Mouse (Mus musculus) adrenal gland, adult 8-10 months (tissue): ENCODE data around the gene Acd. TPM values are rescaled to one million over a fixed set of nuclear protein-coding genes. Genes with fewer than 3 reads are reported as not detected.

ENCODE experiments used
- DNase-seq: peaks from one replicate; pipeline ENCODE4 v3.0.0; 2022
- total RNA-seq, 4 experiments: library from RNA; stranded (reverse); gene quantifications; 2 replicates each; pipeline ENCODE4 v1.2.4; 2022

The Acd gene
- total RNA-seq, 4 experiments from 2014 or later: 22.3 to 37.1 (median 29.5) TPM

DNA sequence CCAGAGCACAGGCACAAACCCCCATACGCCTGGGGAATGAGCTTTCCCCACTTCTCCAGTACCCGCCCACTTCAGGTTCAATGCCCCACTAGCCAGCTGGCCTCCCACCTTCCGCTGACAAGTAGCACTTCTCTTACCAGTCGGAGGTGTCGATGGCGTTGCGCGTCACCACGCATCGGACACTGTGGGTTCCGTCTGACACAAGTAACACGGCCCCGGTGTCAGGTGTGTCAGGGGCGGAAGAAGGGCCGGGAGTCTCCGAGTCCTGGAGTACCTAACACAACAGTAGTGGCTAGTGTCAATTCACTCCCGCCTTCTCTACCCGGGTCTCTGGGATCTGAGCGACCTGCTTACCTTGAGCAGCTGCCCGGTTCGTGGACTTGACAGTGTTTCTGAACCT, 336 bp downstream of the Acd start:
- no peak for DNase-seq

DNA sequence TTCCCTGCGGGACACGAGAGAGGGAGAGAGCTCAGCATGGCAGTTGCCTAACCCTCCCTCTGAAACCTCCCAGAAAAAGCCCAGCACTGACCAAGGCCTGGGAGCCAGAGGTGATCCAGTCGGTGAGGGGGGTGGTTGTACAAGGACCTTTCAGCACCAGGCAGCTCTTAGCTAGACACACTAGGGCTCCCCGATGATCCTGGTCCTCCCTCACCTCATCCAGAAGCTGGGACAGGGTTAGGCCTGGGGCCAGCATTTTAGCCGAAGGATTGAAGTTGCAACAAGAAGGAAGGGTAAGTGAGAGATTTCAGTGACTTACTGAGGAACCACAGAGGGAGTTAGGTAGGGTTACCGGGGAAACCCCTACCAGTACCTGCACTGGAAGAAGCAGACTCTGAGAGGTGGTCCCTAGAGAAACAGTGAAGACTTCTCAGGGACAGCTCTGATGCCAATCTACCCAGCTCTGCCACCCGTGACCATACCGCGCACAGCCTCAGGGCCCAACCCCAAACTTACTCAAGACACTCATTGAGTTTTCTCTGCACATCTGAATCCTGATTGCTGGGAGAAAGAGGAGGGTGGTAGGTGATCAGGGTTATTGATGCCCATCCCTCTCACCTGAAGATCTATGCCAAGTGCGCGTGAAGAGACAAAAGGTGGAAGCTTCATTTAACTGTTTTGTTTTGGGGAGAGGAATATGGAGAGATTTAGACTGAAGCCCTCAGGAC, 1.2 kb downstream of the Acd start:
- DNase-seq: no peak

GRCm38 (mm10) chr8:105698734-105699133, 2.2 kb downstream of the Acd start:
- DNase-seq: no peak

DNA sequence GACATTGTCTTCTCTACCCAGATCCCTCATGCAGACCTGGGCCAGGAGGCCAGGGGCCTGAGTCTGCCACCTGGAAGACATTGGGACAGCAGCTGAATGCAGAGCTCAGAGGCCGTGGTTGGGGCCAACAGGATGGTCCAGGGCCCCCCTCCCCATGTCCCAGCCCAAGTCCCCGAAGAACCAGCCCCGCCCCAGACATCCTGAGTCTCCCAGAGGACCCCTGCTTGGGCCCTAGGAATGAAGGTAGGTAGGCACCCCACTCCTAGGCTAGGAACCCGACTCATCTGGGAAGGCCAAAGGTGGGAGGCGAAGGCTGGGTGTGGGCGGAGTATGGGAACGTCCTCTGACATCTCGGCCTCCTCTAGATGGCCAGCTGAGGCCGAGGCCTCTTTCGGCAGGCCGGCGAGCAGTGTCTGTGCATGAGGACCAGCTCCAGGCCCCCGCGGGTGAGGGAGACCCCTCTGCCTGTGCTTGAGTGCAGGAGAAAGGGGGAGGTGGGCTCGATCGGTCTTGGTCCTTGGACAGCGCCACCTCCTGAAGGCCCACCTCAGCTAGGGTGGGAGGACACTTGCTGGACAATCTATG, 3.6 kb downstream of the Acd start:
- DNase-seq: no peak

GRCm38 (mm10) chr8:105695080-105695780, 5.7 kb downstream of the Acd start:
- DNase-seq: no peak

DNA sequence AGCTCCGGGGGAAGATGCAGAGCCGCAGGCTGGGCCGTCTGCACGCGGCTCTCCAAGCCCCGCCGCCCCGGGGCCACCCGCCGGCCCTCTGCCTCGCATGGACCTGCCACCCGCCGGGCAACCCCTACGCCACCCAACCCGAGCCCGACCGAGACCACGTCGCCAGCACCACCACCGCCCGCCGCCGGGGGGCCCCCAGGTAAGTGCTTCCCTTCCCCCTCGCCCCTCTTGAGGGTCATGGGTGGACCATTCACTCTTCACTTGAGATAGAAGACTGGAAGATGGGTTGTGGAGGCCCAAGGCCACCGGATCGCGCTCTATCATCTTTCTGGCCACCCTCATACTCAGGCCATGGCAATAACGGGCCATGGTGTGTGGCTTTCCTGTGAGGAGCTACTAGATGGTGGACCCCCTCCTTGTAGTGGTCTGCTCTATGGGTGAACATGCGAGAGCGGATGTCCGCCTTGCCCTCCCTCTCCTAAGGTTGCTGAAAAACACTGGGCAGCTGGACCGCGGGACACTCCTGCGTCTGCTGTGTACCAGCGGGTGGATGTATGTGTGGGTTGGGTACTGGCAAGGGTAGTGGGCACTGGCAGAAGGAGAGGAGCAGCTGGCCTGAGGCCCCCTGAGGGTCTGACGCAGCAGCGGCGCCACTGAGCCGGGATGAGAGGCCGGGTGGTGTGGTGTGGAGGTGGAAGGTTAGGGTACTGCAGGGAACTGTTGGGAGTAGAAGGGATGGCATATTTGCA, 6.7 kb downstream of the Acd start:
- DNase-seq: no peak

- DNase-seq: no peak
These were observed 7.3 kb downstream of the Acd start for GRCm38 (mm10) chr8:105693648-105694047.

GRCm38 (mm10) chr8:105692449-105693182, 8.3 kb downstream of the Acd start:
- DNase-seq: no peak

GRCm38 (mm10) chr8:105690978-105691377, 9.9 kb downstream of the Acd start:
- no peak for DNase-seq

- DNase-seq: no peak
These were observed 10.9 kb downstream of the Acd start for GRCm38 (mm10) chr8:105689983-105690360.

DNA sequence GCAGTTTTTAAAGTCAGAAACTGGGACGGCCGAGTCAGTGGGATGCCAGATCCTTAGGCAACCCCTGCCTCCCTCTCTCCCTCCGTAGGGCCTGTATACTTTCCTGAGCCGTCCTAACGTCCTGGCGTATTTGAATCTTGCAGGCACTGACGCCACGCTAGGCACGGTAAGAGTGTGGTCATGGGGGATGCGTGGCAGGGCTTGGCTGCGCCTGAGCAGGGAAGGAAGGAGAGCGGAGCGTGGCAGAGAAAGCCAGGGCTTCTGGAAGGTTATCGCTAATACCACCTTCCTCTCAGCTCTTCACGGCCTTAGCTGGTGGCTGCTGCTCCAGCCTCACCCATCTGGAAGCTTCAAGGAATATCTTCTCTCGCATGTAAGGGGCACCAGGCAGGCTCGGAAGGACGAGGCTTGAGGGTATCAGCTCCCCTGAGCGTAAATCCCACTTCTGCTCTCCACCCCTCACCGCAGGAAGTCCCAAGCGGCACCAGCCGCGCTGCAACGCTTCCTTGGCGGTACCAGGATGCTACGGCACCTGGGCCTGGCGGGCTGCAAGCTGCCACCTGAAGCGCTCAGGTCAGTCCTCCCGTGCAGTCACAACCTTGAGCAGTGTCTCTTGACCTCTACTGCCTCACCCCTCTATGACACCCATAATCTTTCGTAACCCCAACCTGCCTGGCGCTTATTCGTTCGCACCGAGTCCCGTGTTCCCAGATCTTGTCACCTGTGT, 11.5 kb downstream of the Acd start:
- no peak for DNase-seq

DNA sequence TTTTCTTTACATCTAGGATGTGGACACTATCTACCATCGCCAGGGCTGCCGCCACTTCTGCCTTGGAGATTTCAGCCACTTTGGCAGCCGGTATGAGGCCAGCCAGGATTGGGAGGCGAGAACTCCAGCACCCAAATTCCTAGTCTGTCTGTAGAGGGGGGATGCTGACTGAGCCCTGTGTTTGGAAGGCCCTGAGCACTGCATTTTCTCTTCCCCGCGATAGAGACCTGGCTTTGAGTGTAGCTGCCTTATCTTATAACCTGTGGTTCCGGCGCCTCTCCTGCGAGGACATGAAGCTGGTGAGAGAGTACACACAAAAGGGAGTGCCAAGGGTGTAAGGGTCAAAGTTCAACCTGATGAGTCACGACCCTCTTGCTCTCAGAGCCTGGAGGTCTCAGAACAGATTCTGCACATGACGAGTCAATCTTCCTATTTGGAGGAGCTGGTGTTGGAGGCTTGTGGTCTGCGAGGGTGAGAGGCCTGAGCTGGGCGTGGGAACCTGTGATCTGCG, 12.6 kb downstream of the Acd start:
- DNase-seq: no peak

- DNase-seq: no peak
These were observed 13.4 kb downstream of the Acd start for GRCm38 (mm10) chr8:105687512-105687911.

DNA sequence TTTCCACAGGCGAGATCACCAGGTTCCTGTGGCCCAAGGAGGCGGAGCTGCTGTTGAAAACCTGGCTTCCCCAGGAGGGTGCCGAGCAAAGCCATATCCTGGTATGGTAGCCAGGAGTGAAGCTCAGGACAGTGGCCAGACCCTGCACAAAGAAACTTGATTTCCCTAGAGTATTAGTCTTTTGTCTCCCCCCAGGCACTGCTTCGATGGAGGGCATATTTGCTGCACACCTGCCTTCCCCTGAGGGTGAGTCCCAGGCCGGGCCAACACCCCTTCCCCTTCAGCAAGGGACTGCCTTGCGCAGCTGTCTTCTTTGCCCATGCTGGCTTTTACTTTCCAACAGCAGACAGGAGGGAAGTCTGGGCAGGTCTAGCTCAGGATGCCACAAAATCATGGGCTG, 14.4 kb downstream of the Acd start:
- no peak for DNase-seq

GRCm38 (mm10) chr8:105685796-105686308, 15.1 kb downstream of the Acd start, which contains the start of gene Carmil2:
Carmil2 (plus strand) TSS chr8:105686274.
- DNase-seq: no peak

- DNase-seq: no peak
These were observed 15.6 kb downstream of the Acd start for GRCm38 (mm10) chr8:105685325-105685724.

DNA sequence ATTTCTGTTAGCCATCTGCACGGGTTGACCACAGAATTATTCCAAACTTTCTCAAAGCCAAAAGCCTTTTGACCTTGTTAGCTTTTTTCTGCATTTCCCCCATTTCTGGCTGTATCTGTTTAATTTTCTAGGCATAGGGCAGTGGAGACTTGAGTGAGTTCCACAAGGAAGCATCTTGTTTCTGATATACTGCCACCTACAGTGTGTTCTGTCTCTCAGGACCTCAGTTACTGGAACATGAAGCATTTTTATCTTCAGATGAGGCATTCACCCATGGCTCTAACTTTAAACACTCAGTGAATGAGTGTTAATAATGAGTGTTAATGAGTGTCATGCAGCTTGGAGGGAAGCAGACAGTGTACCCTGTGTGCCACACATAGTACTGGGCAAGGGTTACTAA, 23.0 kb downstream of the Acd start:
- DNase-seq: no peak

DNA sequence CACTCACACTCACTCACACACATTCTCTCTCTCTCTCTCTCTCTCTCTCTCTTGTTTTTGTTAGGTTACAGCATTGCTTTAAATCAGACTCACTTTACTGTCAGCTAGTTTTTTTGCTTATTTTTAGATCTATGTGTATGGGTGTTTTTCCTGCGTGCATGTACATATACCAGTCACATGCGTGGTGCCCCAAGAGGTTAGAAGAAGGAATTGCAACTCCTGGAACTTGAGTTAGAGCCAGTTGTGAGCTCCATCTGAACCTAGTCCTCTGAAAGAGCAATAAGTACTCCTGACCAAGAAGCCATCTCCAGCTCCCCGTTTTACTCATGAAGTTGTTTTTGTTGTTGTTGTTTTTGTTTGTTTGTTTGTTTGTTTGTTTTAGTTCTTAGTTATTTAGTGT, 39.7 kb downstream of the Acd start:
- DNase-seq: no peak

- no peak for DNase-seq
These were observed 43.3 kb downstream of the Acd start for GRCm38 (mm10) chr8:105657641-105658040.

GRCm38 (mm10) chr8:105648929-105649328, 52.0 kb downstream of the Acd start:
- DNase-seq: no peak
